Mouse (Mus musculus) ES-E14 (cell line): ENCODE data around the gene Dagla. TPM values are rescaled to one million over a fixed set of nuclear protein-coding genes. Genes with fewer than 3 reads are reported as not detected.

ENCODE experiments used
- DNase-seq: peaks from one replicate; pipeline ENCODE4 v3.0.0-alpha.2; 2013; ENCODE audit warnings: low read depth, low spot score
- H3K27ac ChIP-seq: 2 replicates; pipeline ENCODE4 v1.5.1; 2012; ENCODE audit warnings: low read depth, mild to moderate bottlenecking, low read length, moderate library complexity, mixed read lengths; ENCODE audit not compliant: poor library complexity, insufficient read depth, severe bottlenecking
- H3K36me3 ChIP-seq: 2 replicates; pipeline ENCODE4 v1.6.1; 2012; ENCODE audit warnings: mild to moderate bottlenecking, low read length, moderate library complexity, mixed read lengths; ENCODE audit not compliant: control insufficient read depth, poor library complexity, insufficient read depth, severe bottlenecking
- H3K4me1 ChIP-seq, 2 experiments: fragments of 150-350 bp in 1 of 2; sonication (generic) in 1 of 2; 2 replicates each; pipeline ENCODE4 v1.6.1; 2012; ENCODE audit warnings: low read length in 2 of 2, mild to moderate bottlenecking in 1 of 2, mixed read lengths in 1 of 2; ENCODE audit not compliant: control insufficient read depth in 2 of 2, insufficient read depth in 2 of 2, poor library complexity in 1 of 2
- H3K4me3 ChIP-seq, 2 experiments: fragments of 150-350 bp in 1 of 2; sonication (generic) in 1 of 2; 2 replicates each; pipeline ENCODE4 v1.5.1; 2012; ENCODE audit warnings: low read length in 2 of 2, low read depth in 1 of 2, mild to moderate bottlenecking in 1 of 2, mixed read lengths in 1 of 2; ENCODE audit not compliant: insufficient read depth in 1 of 2, poor library complexity in 1 of 2, severe bottlenecking in 1 of 2
- H3K9ac ChIP-seq: 2 replicates; pipeline ENCODE4 v1.6.1; 2012; ENCODE audit warnings: low read depth, mild to moderate bottlenecking, low read length, mixed read lengths; ENCODE audit not compliant: poor library complexity, insufficient read depth, severe bottlenecking
- H3K9me3 ChIP-seq: fragments of 150-350 bp; sonication (generic); 2 replicates; pipeline ENCODE4 v1.6.1; 2012; ENCODE audit warnings: low read depth, mild to moderate bottlenecking, low read length; ENCODE audit not compliant: control insufficient read depth, insufficient read depth
- CHD2 ChIP-seq: IDR thresholded peaks from 2 replicates; pipeline ENCODE4 v1.6.1; 2014; ENCODE audit warnings: mild to moderate bottlenecking, low read depth, low read length, inconsistent platforms
- HCFC1 ChIP-seq: IDR thresholded peaks from 2 replicates; pipeline ENCODE4 v1.6.1; 2012; ENCODE audit warnings: low read length, inconsistent platforms, borderline replicate concordance; ENCODE audit not compliant: insufficient read depth
- MAFK ChIP-seq: IDR thresholded peaks from 2 replicates; pipeline ENCODE4 v1.6.1; 2014; ENCODE audit warnings: mild to moderate bottlenecking, low read depth, low read length, inconsistent platforms; ENCODE audit not compliant: insufficient read depth
- ZC3H11A ChIP-seq: IDR thresholded peaks from 2 replicates; pipeline ENCODE4 v1.6.1; 2012; ENCODE audit warnings: low read depth, mild to moderate bottlenecking, inconsistent platforms, low read length, borderline replicate concordance
- ZNF384 ChIP-seq: IDR thresholded peaks from 2 replicates; pipeline ENCODE4 v1.6.1; 2012; ENCODE audit warnings: low read depth, low read length, inconsistent platforms
- in situ Hi-C, 2 experiments: fragments of 600-800 bp; cut with MboI; formaldehyde crosslinking; loops; one replicate each; pipeline ENCODE4 v1.15.1; 2025; ENCODE audit warnings: low sequenced_read_pairs in 2 of 2, inconsistent platforms in 1 of 2; ENCODE audit not compliant: unreplicated experiment in 2 of 2
- total RNA-seq: library from RNA; depleted of rRNA; stranded (reverse); fragments of 300-350 nt; gene quantifications from 2 replicates; pipeline ENCODE4 v1.2.3, GENCODE M21; 2012

The Dagla gene
- total RNA-seq, 1 experiment: 1.2 TPM

GRCm38 (mm10) chr19:10343866-10344265 lies 39.2 kb upstream of the Dagla start:
- Histone ChIP-seq H3K4me1 (peaks cover 0 to 17% of the 10 kb centered on the region in 2 experiments; a peak in 2 of 4 replicates), H3K36me3 (no peaks in the 10 kb centered on the region), H3K4me3 (no peak overlapping the region), H3K9me3 (no peaks in the 10 kb centered on the region), H3K27ac (no peak overlapping the region), H3K9ac (no peak overlapping the region)
- DNase-seq: no peak
- in situ Hi-C loops: loop anchor here in 1 of 2 experiments (10.0 kb wide), 1 partner anchor 151 kb away; no protein-coding TSS in a partner anchor
- TF ChIP-seq CHD2: no peak
- TF ChIP-seq ZC3H11A: no peak
- no peak for TF ChIP-seq HCFC1
- TF ChIP-seq ZNF384: no peak
- TF ChIP-seq MAFK: no peak

GRCm38 (mm10) chr19:10341817-10342439 lies 37.3 kb upstream of the Dagla start:
- no peak for DNase-seq
- H3K9ac ChIP-seq: no peak overlapping the region
- H3K27ac ChIP-seq: no peak overlapping the region

GRCm38 (mm10) chr19:10341152-10341551 lies 36.5 kb upstream of the Dagla start:
- Histone ChIP-seq H3K27ac (no peak overlapping the region), H3K9me3 (no peaks in the 10 kb centered on the region), H3K36me3 (no peaks in the 10 kb centered on the region), H3K4me3 (no peak overlapping the region), H3K4me1 (peaks cover 0 to 10% of the 10 kb centered on the region in 2 experiments; a peak in 1 of 4 replicates), H3K9ac (no peak overlapping the region)
- TF ChIP-seq HCFC1 (no peak), ZC3H11A (peak; percentile 38; the same call in 1 of the 2 replicates)
- in situ Hi-C loops: loop anchor here in 1 of 2 experiments (10.0 kb wide), 1 partner anchor 154 kb away; no protein-coding TSS in a partner anchor
- DNase-seq: peak; percentile 64

More at GRCm38 (mm10) chr19:10341817-10342439, 37.3 kb upstream of the Dagla start:
- peaks cover 0 to 12% of the 10 kb centered on the region in 2 experiments; a peak in 1 of 4 replicates for H3K4me1 ChIP-seq
- H3K9me3 ChIP-seq: no peaks in the 10 kb centered on the region
- no peak overlapping the region for H3K4me3 ChIP-seq
- H3K36me3 ChIP-seq: no peaks in the 10 kb centered on the region
- in situ Hi-C loops: loop anchor here in 1 of 2 experiments (10.0 kb wide), 1 partner anchor 153 kb away; no protein-coding TSS in a partner anchor
- TF ChIP-seq ZNF384 (no peak), HCFC1 (no peak), MAFK (no peak), ZC3H11A (no peak), CHD2 (no peak)

GRCm38 (mm10) chr19:10340661-10341060 lies 36.0 kb upstream of the Dagla start:
- no peak for DNase-seq
- H3K36me3 ChIP-seq: no peaks in the 10 kb centered on the region
- TF ChIP-seq MAFK (no peak), CHD2 (no peak), HCFC1 (no peak), ZC3H11A (no peak), ZNF384 (no peak)
- in situ Hi-C loops: loop anchor here in 1 of 2 experiments (10.0 kb wide), 1 partner anchor 154 kb away; no protein-coding TSS in a partner anchor
- no peak overlapping the region for H3K4me3 ChIP-seq
- no peaks in the 10 kb centered on the region for H3K9me3 ChIP-seq
- H3K9ac ChIP-seq: no peak overlapping the region
- no peak overlapping the region for H3K27ac ChIP-seq
- peaks cover 0 to 6% of the 10 kb centered on the region in 2 experiments; a peak in 1 of 4 replicates for H3K4me1 ChIP-seq
